Mouse (Mus musculus) inflammation-experienced regulatory T-cells, adult 16 weeks (primary cell): Measurements from ENCODE around the gene Igfals. TPM values are rescaled to one million over a fixed set of nuclear protein-coding genes. Genes with fewer than 3 reads are reported as not detected.

ENCODE experiments used
- polyA plus RNA-seq: library from polyadenylated mRNA; unstranded; fragments of 100-300 nt; shearing (Covaris generic); gene quantifications from one replicate; pipeline ENCODE4 v1.2.1, GENCODE M21; 2017

Gene Igfals
- not detected for polyA plus RNA-seq

GRCm38 (mm10) chr17:24865776-24866175 lies at the start of gene Igfals:
Gene Igfals (plus strand): TSS chr17:24865997.

GRCm38 (mm10) chr17:24839842-24840241 lies 26.0 kb upstream of the Igfals start, which contains the start of gene Hagh:
Gene Hagh (plus strand): TSS chr17:24840143.

GRCm38 (mm10) chr17:24850065-24850772 lies 15.6 kb upstream of the Igfals start, which contains the start of gene Fahd1:
Gene Fahd1 (minus strand): TSS chr17:24850364.

GRCm38 (mm10) chr17:24886134-24886931 lies 20.5 kb downstream of the Igfals start, which contains the start of the genes Nubp2 and Spsb3:
Gene Nubp2 (minus strand): TSS chr17:24886349.
Gene Spsb3 (plus strand): TSS chr17:24886643.

DNA sequence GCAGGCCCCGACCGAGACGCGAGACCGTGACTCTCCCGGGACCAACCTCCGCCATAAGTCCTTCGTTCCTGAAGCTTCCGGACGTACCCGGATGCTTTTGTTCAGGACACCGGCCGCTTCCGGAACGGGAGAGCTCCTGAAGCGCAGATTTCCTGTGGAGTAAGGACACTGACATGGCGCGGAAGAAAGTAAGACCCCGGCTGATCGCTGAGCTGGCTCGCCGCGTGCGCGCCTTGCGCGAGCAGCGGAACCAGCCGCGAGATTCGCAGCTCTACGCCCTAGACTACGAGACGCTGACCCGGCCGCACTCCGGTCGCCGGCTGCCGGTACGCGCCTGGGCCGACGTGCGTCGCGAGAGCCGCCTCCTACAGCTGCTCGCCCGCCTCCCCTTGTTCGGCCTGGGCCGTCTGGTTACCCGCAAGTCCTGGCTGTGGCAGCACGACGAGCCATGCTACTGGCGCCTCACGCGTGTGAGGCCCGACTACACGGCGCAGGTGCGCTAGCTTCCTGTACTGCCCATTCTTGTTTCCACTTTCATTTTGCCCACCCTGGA lies 29.3 kb downstream of the Igfals start, which contains the start of the genes Eme2 and Mrps34:
Eme2 (minus strand) TSS at position 93 of the 553 bp plus-strand sequence.
Mrps34 (plus strand) TSS at position 122 of the 553 bp plus-strand sequence.

GRCm38 (mm10) chr17:24896241-24896992 lies 30.6 kb downstream of the Igfals start, which contains the start of gene Nme3:
Gene Nme3 (plus strand): TSS chr17:24896500.

Other genes with a start within 250 kb of the Igfals start
- gene Tsc2, start 233.4 kb upstream of the Igfals start, polyA plus RNA-seq = 55.0 TPM
- gene Nthl1, start 233.3 kb upstream of the Igfals start, polyA plus RNA-seq = 7.6 TPM
- gene Slc9a3r2, start 215.7 kb upstream of the Igfals start, polyA plus RNA-seq = not detected
- not detected for gene Npw, start 207.5 kb upstream of the Igfals start, polyA plus RNA-seq
- gene Zfp598, start 196.3 kb upstream of the Igfals start, polyA plus RNA-seq = 3.2 TPM
- 0.68 TPM for gene Syngr3, start 176.0 kb upstream of the Igfals start, polyA plus RNA-seq
- 12.2 TPM for gene Gfer, start 169.8 kb upstream of the Igfals start, polyA plus RNA-seq
- gene Noxo1, start 169.8 kb upstream of the Igfals start, polyA plus RNA-seq = 3.8 TPM
- 67.3 TPM for gene Tbl3, start 158.3 kb upstream of the Igfals start, polyA plus RNA-seq
- not detected for gene Rnf151, start 147.9 kb upstream of the Igfals start, polyA plus RNA-seq
- 723 TPM for gene Rps2, start 147.9 kb upstream of the Igfals start, polyA plus RNA-seq
- gene Ndufb10, start 141.5 kb upstream of the Igfals start, polyA plus RNA-seq = 245 TPM
- gene Rpl3l, start 138.2 kb upstream of the Igfals start, polyA plus RNA-seq = not detected
- gene Msrb1, start 129.4 kb upstream of the Igfals start, polyA plus RNA-seq = 12.1 TPM
- gene Hs3st6, start 113.0 kb upstream of the Igfals start, polyA plus RNA-seq = not detected
- gene Meiob, start 61.7 kb upstream of the Igfals start, polyA plus RNA-seq = not detected
- gene Hagh, start 25.9 kb upstream of the Igfals start, polyA plus RNA-seq = 43.8 TPM
- 3.7 TPM for gene Fahd1, start 15.6 kb upstream of the Igfals start, polyA plus RNA-seq
- 118 TPM for gene Nubp2, start 20.4 kb downstream of the Igfals start, polyA plus RNA-seq
- gene Spsb3, start 20.6 kb downstream of the Igfals start, polyA plus RNA-seq = 64.4 TPM
- 62.4 TPM for gene Eme2, start 29.1 kb downstream of the Igfals start, polyA plus RNA-seq
- gene Mrps34, start 29.1 kb downstream of the Igfals start, polyA plus RNA-seq = 54.0 TPM
- 69.0 TPM for gene Nme3, start 30.5 kb downstream of the Igfals start, polyA plus RNA-seq
- gene Mapk8ip3, start 71.0 kb downstream of the Igfals start, polyA plus RNA-seq = 67.7 TPM
- 37.8 TPM for gene Jpt2, start 94.7 kb downstream of the Igfals start, polyA plus RNA-seq
- 5.3 TPM for gene Cramp1l, start 149.8 kb downstream of the Igfals start, polyA plus RNA-seq
- gene Ift140, start 150.1 kb downstream of the Igfals start, polyA plus RNA-seq = 33.4 TPM
- 1.5 TPM for gene Tmem204, start 217.6 kb downstream of the Igfals start, polyA plus RNA-seq
- gene Telo2, start 250.0 kb downstream of the Igfals start, polyA plus RNA-seq = 32.2 TPM